Mouse (Mus musculus) cerebellum, postnatal 4 days (tissue): ENCODE measurements around the gene Tab1.
"Not testable (repeated sequence)": the region's sequence is repeated elsewhere in the genome, so short reads cannot be mapped to it uniquely, and the experiment has no call there.

Experiments used
- DNase-seq, 2 experiments: peaks; one replicate each; pipeline ENCODE4 v3.0.0; 2022; ENCODE audit warnings: low spot score in 2 of 2, mixed read lengths in 1 of 2

The Tab1 gene

DNA sequence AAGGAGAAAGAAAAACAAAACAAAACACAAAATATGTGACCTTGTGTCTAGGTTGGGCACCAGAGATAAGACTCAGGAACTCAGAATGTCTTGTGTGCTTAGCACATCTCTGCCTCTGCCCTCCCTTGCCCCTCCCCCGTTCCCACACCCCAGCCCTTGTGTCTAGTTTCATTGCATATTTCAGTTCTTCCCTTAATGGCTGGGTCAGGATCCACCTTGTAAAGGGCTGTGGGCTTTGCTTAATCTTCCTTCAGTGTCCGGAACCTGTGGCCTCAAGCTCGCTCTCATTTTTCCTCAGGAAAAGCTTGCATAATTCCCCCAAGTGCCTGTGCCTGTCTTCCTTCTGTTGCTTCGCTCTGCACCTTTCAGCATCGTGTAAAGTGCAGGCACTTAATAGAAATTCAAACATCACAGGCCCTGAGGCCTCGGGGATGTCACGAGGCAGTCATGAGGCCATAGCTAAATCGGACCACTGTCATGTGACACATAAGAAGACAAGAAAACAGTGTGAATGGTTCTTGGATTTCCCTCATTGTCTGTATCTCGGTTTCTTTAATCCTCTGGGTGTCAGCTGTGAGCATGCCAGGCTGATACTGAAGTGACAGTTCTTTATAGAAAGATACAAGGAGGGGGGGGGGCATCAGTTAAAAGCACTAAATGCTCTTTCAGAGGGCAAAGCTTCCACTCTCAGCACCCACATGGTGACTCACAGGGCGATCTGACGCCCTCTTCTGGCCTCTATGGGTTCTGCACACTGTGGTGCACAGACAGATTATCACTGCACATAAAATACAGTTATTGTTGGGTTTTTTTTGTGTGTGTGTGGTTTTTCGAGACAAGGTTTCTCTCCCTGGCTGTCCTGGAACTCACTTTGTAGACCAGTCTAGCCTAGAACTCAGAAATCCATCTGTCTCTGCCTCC lies 27.2 kb upstream of the Tab1 start:
- no peak for DNase-seq

DNA sequence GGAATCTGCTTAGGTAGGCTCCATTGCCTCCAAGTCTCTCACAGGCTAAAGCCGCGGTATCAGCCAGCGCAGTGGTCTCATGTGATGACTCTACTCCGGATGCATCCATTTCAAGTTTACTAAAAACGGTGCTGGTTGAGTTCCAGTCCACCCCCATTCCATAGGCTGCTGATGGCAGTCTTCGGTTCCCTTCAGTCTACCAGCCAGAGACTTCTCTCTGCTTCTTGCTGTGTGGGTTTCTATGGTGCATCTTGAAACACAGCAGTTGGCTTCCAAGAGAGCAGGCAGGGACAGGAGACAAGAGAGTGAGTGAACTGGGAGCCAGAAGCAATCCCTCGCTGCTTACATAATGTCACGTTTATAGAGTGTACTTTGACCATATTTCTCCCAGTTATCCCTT lies 25.8 kb upstream of the Tab1 start:
- DNase-seq, result no peak

DNA sequence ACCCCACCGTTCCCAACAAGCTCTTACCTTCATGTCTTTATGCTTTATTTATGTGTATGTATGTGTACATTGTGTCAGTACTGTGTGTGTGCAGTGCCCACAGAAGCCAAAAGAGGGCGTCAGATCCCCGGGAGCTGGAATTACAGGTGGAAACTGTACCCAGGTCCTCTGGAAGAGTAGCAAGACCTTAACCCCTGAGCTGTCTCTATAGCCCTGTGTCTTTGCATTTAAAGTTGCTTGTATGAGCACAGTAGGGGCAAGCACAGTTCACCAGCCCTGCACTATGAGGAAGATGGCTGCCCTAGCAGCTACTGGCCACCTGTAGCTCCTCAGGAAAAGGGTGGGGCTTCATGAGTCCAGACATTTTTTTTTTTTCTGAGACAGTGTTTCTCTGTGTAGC lies 25.4 kb upstream of the Tab1 start:
- DNase-seq, result no peak

DNA sequence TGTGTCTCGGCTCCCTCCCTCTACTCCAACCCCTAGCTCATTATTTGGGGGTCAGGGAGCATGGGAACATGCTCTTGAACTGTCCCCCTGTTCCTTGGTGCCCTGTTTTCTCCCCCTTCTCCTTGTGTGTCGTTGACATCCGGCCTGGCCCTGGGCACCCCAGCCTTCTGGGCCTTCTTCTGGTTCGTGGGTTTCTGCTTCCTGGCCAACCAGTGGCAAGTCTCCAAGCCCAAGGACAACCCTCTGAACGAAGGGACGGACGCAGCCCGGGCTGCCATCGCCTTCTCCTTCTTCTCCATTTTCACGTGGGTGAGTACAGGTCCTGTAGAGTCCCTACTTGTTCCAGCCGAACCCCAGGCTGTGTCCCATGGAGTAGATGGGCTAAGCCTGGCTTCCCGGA lies 21.5 kb upstream of the Tab1 start:
- DNase-seq, result no peak

DNA sequence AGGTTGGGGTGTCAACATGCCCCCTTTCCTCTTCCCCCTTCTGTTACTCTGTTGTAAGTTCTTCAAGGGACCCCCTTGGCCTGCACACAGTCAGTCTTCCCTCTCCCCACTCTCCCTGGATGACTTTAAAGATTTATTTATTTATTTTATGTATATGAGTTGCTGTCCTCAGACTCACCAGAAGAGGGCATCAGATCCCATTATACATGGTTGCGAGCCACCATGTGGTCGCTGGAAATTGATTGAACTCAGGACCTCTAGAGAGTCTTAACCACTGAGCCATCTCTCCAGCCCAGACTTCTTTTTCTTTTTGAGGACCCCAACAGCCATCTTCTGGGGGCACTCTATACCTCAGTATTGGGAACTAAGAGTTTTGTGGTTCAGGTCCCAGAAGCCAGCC lies 20.4 kb upstream of the Tab1 start:
- DNase-seq, result no peak

DNA sequence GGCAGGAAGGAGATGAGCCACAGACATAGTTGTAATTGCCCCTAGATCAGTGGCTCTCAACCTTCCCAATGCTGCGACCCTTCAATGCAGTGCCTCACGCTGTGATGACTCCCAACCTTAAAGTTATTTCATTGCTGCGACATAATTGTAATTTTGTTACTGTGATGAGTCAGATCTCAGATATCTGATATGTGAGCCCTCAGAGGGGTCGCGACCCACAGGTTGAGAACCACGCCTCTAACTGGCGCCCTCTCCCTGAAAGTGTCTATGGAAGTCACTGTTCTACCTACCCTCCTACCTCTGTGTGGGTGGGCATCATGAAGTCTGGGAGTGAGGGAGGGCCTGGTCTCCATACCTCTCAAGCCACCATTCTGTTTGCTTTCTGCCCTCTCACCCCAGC lies 18.5 kb upstream of the Tab1 start:
- no peak for DNase-seq

DNA sequence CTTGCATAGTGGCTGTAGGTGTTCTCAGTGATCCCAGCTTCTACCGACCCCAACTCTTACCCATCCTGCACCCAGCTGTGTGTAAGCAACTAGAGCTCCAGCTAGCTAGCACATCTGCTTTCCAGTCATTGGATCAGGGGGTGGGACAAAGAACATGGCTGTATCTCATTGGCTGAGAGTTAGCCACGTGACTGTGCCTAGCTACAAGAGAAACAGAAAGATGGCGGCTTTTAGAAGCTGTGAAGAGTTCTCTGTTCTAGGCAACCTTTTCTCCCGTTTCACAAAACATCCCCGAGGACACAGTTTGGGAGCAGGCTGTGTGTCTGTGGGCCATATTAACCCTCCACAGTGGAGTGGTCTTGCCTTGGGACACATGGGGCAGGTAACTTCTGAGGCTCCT lies 17.7 kb upstream of the Tab1 start:
- no peak for DNase-seq

DNA sequence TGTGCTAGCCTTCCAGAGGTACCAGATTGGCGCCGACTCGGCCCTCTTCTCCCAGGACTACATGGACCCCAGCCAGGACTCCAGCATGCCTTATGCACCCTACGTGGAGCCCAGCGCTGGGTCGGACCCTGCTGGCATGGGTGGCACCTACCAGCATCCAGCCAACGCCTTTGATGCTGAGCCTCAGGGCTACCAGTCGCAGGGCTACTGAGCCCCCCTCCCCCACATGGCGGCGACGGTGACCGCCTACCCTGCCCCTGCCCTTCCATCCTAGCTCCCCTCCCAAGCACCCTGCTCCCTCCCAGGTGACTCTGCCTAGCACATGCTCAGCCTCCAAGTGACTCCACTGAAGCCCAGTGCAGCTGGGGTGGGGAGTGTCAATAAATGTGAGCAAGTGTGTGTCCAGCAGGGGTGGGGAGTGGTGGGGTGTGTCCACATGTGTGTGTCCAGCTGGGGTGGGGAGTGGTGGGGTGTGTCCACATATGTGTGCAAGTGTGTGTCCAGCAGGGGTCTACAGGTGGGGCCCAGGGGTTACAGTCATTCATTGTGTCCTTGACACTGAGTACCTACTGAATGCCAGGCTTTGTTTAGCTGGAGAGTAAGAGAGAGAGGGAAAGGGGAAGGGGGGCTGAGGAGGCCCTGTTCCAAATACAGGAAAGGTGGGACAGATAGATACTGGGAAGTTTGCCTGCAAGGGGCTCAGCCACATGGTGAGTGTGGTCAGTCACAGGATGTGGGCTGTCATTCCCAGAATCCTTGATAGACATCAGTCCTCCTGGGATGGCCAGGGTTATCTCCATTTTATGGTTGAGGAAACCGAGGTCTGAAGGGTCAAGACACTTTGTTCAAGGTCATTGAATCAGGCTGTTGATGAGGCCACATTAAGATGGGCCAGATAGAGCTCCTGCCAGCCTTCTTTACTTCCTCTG lies 16.8 kb upstream of the Tab1 start:
- no peak for DNase-seq

DNA sequence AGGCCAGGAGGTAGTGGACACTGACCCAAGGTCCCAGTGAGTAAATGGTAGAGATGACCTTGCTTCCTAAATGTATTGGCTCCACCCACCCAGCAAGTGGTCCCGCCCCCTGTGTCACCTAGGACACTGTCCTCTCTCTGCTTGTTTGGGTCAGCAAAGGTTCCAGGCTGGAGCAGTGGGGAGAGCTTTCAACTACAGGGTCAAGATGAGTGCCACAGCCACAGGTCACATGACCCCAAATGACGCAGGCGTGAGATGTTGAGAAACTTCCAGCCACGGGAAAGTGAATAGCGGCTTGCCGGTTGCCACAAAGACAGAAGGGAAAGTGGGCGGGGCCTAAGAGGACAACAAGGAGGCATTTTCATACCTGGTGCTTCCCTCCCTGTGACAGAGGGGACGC lies 15.8 kb upstream of the Tab1 start:
- DNase-seq, result no peak

DNA sequence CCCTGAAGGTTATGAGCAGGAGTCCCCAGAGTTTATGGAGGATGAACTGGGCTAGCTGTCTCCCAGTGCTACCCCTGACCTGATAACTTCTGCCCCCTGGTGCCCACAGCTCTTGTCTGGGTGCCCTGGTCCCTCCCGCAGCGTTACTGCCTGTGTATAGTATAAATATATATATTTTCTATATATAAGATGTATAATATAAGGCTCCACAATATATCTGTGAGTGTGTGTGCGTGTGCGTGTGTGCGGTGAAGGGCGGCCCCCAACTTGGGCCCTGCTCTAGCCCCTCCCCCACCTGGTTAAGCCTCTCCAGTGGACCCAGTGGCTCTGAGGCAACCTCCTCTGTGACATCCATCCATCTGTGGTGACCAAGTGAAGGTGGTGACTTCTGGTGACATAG lies 13.9 kb upstream of the Tab1 start:
- DNase-seq, result no peak

DNA sequence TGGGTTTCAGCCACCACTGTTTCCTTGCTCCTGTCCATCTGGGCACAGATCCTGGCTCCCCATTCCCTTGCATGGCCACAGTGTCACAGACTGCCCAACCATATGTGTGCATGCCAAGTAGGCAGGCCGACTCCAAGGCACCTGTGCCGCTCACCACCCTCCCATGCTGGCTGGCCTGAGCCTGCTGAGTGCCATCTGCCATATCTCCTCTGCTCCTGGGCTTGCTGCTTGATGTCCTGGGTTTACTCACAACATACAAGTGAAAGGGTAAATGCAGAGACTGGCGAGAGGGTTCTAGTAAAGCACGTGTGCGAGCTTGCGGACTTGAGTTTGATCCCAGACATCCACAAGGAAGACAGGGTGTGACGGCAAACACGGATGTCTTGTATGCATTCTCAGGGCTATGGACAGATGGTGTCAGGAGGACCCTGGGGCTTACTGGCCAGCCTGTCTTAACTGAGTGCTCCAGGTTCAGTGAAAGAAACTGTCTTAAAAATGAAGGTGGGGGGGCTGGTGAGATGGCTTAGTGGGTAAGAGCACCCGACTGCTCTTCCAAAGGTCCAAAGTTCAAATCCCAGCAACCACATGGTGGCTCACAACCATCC lies 11.1 kb upstream of the Tab1 start:
- peak in 1 of 2 experiments; percentile 75 for DNase-seq

DNA sequence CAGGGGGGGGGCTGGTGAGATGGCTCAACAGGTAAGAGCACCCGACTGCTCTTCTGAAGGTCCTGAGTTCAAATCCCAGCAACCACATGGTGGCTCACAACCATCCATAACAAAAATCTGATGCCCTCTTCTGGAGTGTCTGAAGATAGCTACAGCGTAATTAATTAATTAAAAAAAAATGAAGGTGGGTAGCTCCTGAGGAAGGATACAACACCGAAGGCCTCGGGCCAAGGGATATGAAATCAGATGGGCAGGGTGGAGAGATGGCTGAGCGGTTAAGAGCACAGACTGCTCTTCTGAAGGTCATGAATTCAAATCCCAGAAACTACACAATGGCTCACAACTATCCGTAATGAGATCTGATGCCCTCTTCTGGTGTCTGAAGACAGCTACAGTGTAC lies 10.5 kb upstream of the Tab1 start:
- not testable (repeated sequence) for DNase-seq

DNA sequence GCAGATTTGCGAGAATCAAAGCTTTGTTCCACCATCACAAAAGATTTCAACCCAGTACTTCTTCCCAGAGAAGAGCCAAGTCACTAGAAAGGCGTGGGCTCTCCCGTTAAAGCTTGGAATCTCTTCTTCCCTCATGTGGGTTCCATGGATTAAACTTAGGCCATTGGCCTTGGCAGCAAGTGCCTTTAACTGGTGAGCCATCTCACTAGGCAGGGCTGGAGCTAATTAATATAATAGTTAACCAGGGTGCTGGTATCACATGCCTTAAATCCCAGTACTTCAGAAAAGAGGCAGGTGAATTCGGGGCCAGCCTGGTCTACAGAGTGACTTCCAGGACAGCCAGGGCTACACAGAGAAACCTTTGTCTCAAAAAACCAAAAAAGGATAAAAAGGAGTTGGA lies 8.3 kb upstream of the Tab1 start:
- no peak for DNase-seq

DNA sequence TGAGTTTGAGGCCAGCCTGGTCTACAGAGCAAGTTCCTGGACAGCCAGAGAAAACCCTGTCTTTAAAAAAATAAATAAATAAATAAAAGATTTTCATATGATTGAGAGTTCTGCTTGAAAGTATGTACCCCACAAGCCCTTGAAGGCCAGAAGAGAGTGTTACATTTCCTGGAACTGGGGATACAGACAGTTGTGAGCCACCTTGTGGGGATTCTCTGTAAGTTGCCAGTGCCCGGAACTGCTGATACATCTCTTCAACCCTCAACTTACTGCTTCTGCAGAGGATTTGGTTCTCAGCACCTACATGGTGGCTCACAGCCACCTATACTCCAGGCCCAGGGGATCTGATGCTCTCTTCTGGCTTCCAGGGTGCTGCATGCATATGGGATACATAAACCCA lies 5.7 kb upstream of the Tab1 start:
- no peak for DNase-seq

DNA sequence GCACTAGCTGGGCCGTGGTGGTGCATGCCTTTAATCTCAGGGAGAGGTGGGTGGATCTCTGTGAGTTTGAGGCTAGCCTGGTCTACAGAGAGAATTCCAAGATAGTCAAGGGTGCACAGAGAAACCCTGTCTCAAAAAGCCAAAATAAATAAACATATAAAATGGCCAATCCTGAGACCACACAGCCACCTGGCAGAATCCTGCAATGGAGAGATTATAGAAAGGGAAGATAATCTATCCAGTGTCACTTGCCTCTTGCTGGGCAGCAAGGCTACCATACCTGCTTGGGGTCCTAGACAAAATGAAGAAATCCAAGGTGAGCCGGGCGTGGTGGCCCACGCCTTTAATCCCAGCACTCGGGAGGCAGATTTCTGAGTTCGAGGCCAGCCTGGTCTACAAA lies 2.9 kb upstream of the Tab1 start:
- no peak for DNase-seq

DNA sequence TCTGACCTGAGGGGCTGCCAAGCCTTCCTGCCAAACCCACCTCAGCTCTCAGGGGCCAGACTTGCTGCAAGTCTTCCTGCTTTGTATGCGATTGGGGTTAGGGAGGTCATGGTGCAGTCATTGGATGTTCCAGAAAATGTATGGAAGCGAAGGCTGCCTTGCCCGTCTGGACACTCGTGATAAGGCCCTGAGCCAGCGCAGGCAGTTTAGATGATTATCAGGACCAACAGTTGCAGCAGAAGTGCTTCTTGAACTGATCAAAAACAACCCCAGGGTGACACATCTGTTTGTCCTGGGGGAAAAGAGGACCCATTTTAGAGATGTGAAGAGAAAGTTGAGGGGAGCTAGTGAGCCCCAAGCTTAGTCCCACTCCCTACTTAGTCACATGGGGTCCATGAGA lies 2.2 kb upstream of the Tab1 start:
- no peak for DNase-seq

DNA sequence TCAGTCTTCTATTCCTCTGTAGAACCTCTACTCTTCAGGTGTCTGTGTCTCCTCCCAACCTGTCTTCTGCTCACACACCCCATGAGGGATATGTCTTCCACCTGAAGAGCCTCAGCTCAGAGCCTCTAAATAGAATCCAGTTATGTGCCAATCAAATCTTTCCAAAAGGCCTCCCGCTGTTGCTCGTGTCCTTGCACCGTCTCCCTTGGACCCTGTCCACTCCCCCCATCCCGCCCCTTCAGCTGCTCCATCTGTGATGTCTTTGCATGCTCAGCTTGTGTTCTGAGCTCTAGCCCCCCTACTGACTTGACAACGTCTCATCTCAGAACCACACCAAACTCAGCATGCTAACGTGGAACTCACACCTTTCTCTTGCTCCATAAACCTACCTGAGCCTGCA lies 1.5 kb upstream of the Tab1 start:
- DNase-seq, result no peak

DNA sequence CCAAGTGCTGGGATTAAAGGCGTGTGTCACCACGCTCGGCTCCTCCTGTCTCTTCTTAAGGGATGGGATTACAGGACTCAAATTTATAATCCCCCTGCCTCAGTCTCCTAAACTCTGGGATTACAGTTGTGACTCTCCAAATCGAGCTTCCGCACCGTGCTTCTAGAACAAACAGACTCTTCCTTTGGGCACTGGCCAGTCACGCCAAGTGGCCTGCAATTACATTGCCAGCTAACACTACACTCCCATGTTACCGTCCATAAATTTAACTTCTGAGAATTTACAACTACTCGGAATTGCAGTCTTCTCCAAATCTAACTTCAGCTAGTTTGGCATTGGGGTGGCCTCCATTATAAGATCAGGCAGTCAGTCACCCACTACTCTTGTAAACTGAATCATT lies 475 bp upstream of the Tab1 start:
- DNase-seq, result no peak

DNA sequence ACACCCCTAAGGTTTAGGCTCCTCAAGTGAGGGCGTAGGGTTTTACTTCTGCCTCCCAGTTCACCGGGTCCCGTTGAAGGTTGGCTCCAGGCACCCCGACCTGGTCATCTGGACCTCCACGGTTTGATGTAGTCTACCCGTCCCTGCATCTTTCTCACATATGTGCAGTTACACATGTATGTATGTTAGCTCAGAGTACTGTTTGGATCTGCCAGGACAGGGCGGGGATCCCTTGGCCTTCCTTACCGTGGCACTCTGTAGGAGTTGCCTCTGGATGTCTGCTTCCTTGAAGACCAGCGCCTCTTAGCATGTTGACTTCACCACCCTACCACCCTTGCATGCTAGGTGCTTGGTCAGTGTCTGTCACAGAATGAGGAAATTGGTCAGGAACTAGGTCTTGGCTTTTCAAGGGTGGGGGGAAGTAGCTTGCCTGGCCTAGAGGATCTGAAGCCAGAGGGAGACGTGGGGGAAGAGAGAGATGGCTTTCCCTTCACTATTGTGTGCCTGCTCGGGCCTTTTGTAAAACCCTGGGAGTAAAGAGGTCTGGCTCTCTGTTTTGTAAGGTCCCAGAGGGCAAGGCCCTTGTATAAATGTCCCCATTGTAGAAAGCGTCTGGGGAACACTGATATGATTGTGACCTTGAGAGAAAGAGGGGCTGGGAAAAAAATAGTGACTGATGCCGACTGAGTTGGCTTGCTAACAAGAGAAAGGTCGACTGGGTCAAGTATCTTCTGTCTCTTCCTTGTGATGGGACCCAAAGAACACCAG lies 939 bp downstream of the Tab1 start:
- no peak for DNase-seq

DNA sequence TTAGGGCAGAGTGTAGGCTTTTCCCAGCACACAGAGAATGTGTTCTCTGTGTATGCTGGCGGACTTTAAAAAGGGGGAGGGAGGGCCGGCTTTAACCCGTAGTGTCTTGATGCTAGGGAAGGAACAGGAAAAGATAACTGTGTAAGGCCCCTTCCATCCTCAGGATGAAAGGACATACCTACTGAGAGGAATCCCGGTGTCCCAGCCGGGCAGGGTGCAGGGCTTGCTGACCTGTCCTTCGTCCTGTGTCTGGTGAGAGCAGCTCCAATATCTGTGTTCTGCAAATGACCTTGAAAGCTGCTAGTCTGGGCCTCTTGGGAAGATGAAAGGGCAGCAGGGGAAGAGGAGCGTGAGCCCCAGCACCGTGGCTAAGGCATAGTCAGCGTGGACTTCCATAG lies 1.5 kb downstream of the Tab1 start:
- DNase-seq, result no peak

DNA sequence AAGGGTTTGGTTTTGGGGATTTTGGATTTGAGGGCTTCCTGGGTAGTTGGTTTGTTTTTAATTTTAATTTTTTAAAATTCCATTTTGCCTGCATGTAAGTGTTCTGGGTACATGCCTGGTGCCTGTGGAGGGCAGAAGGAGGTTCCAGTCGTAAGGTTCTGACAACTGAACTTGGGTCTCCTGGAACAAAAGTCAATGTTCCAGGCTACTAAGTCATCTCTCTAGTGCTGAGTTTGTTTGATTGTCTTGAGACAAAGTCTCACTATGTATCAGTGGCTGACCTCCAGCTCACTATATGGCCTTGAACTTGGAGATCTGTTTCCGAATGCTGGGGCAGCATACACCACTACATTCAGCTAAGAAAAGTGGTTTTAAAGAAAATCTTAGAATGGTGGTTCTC lies 2.6 kb downstream of the Tab1 start:
- no peak for DNase-seq

DNA sequence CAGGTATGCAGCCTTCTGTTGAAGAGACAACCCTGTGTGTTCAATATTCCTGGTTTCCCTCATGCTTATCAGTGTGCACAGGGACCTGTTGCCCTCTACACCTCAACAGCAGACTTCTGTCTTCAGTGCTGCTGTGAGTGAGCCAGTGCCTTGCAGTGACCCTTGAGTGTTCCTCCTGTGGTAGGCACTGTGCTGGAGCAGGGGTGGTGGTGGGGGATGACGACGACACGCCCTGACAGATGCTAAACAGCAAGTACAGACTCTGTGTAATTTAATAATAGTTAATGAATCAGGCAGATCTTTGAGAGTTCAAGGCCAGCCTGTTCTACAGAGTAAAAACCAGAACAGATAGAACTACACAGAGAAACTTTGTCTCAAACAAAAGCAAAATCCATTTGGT lies 3.7 kb downstream of the Tab1 start:
- DNase-seq, result no peak
